Comparison of ENCODE assay signal across 7 mouse cellular contexts in genomic region chr10:80147719-80148601, GRCm38 (mm10). TPM values are rescaled to one million over a fixed set of nuclear protein-coding genes. Genes with fewer than 3 reads are reported as not detected.
DNase-seq lines count a peak whose midpoint lies in the region; TF ChIP-seq lines count a peak whose summit lies in the region.

Midn (plus strand) TSS chr10:80148272.

- H3K4me1 ChIP-seq in megakaryocyte, embryonic 14.5 days: peaks cover 72% of the 10 kb centered on the region
- H3K4me1 ChIP-seq in small intestine, adult 2 months (ENCODE audit: control insufficient read depth, insufficient read depth, insufficient read length, low read length): peaks cover 46% of the 10 kb centered on the region

- no peaks in the 10 kb centered on the region for H3K27me3 ChIP-seq in megakaryocyte, embryonic 14.5 days (replicated peaks)
- no peaks in the 10 kb centered on the region for H3K27me3 ChIP-seq in small intestine, adult 2 months (ENCODE audit: control insufficient read depth, insufficient read depth, low read length)

- peaks cover 72% of the 10 kb centered on the region for H3K36me3 ChIP-seq in megakaryocyte, embryonic 14.5 days (replicated peaks; ENCODE audit: low read length)
- peaks cover 60% of the 10 kb centered on the region for H3K36me3 ChIP-seq in small intestine, adult 2 months (ENCODE audit: control insufficient read depth, insufficient read depth, low read length)

- peak; percentile 93 to 97 for DNase-seq in adrenal gland, adult (ENCODE audit: inconsistent age in 2 of 2, low spot score in 1 of 2)
- DNase-seq in cerebellum, postnatal 36 days: peak; percentile 62 to 67
- DNase-seq in gastrocnemius, postnatal 25 days: peak; percentile 90
- peak; percentile 84 for DNase-seq in induced T-regulatory cell, adult 2 months (ENCODE audit: low read depth)
- peak in 1 of 2 experiments; percentile 74 for DNase-seq in left cerebral cortex, postnatal 14 days (ENCODE audit: low spot score in 2 of 2)

- intact Hi-C loops in left cerebral cortex, postnatal 14 days (cut with DNase I): loop anchor here (1.0 kb wide), 1 partner anchor 17 kb away; the partner anchor contains the start of gene Cirbp

- TF ChIP-seq CTCF in small intestine, adult 2 months (IDR thresholded peaks at IDR 0.05; ENCODE audit: extremely low read depth, insufficient read length, insufficient replicate concordance, low read depth, low read length): peak; percentile 52; the same call in 1 of the 2 replicates

- peak within 1 kb of the TSS; percentile 99 for H3K27ac ChIP-seq in small intestine, adult 2 months (ENCODE audit: insufficient read depth, low read depth, low read length)

- no peaks in the 10 kb centered on the region for H3K9me3 ChIP-seq in megakaryocyte, embryonic 14.5 days

- peak within 1 kb of the TSS; percentile 99 for H3K4me3 ChIP-seq in megakaryocyte, embryonic 14.5 days (replicated peaks)
- H3K4me3 ChIP-seq in small intestine, adult 2 months (ENCODE audit: low read depth, low read length): peak within 1 kb of the TSS; percentile 97

- WGBS in small intestine, adult 2 months: under 1% methylated on average over 42 of the region's 42 CpGs

- peak; percentile 96 for TF ChIP-seq POLR2A in small intestine, adult 2 months (IDR thresholded peaks at IDR 0.05; ENCODE audit: low read depth, low read length)

RNA-seq across cellular contexts. Expression of gene Midn, which starts in this region (rescaled TPM):
- total RNA-seq in gastrocnemius, postnatal 25 days (2021): 10 to 100 TPM; 33.7 to 34.8 TPM
- 10 to 100 TPM; 94.0 to 96.3 TPM for total RNA-seq in left cerebral cortex, postnatal 14 days (2021)
- 171 and 203 TPM in 2 replicates for polyA plus RNA-seq in megakaryocyte, embryonic 14.5 days (2012; ENCODE audit: insufficient read depth, low replicate concordance)
- polyA plus RNA-seq in small intestine, adult 2 months (2012; rRNA removed): 151 and 372 TPM in 2 replicates
